Mouse (Mus musculus) kidney, embryonic 15.5 days (tissue): ENCODE measurements at regions not wholly inside any gene's neighbourhood (a gene's known extent, or its start where the extent isn't known, plus 50 kb on each side); places are given as distances from the start of the nearest gene placed in this dataset.

Experiments used
- ATAC-seq: fragments of 200-750 bp; cut with Nextera tagmentation; replicated peaks from 2 replicates; pipeline ENCODE4 v1.8.0; 2017; ENCODE audit warnings: moderate TSS enrichment; ENCODE audit not compliant: low FRiP score
- H3K27ac ChIP-seq: fragments of 300-500 bp; sonication (generic); 2 replicates; pipeline ENCODE4 v1.5.1; 2015; ENCODE audit warnings: mild to moderate bottlenecking, inconsistent platforms
- H3K27me3 ChIP-seq: fragments of 300-500 bp; sonication (generic); 2 replicates; pipeline ENCODE4 v1.6.1; 2015; ENCODE audit warnings: inconsistent platforms
- H3K36me3 ChIP-seq: fragments of 300-500 bp; sonication (generic); 2 replicates; pipeline ENCODE4 v1.6.1; 2015; ENCODE audit warnings: inconsistent platforms
- H3K4me1 ChIP-seq: fragments of 300-500 bp; sonication (generic); 2 replicates; pipeline ENCODE4 v1.6.1; 2015; ENCODE audit warnings: inconsistent platforms
- H3K4me2 ChIP-seq: fragments of 300-500 bp; sonication (generic); 2 replicates; pipeline ENCODE4 v1.6.1; 2015; ENCODE audit warnings: moderate library complexity, mild to moderate bottlenecking, inconsistent platforms
- H3K4me3 ChIP-seq: fragments of 300-500 bp; sonication (generic); replicated peaks from 2 replicates; pipeline ENCODE4 v1.5.1; 2015; ENCODE audit warnings: mild to moderate bottlenecking, inconsistent platforms
- H3K9ac ChIP-seq: fragments of 300-500 bp; sonication (generic); 2 replicates; pipeline ENCODE4 v1.6.1; 2015; ENCODE audit warnings: mild to moderate bottlenecking, inconsistent platforms
- H3K9me3 ChIP-seq: fragments of 300-500 bp; sonication (generic); replicated peaks from 2 replicates; pipeline ENCODE4 v1.6.1; 2016; ENCODE audit warnings: inconsistent platforms
- WGBS: fragments of 180-500 bp; shearing (Covaris S2); methylation state at CpG from one replicate; pipeline ENCODE4 v1.1.7; 2015; ENCODE audit warnings: mixed read lengths; 5-methylcytosine and 5-hydroxymethylcytosine counted together

DNA sequence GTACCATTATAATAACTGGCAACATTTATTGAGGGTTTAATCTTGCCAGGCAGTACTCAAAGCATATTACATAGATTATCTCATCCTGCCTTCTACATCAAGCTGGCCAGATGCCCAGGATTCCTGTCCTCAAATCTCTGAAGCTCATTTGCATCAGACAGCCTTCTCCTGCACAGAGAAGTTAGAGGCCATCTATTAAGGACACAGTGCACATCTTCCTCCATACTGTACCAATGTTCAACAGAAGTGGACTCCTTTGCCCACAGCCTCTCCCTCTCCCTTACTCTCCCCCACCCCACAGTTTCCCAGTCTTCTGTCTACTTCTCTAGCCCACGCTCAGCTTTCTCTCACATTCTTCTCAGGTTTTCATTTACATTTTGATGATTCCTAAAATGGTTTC lies 277.3 kb upstream of the Zfp637 start:
- peaks cover 13% of the 10 kb centered on the region for H3K4me1 ChIP-seq
- ATAC-seq: no peak

GRCm38 (mm10) chr6:117566786-117567185 lies 274.2 kb upstream of the Zfp637 start:
- no peak for ATAC-seq
- Histone ChIP-seq H3K9me3 (no peaks in the 10 kb centered on the region), H3K4me3 (no peak overlapping the region), H3K27me3 (0 out of 2 replicates have a peak, but pooled peaks cover 2% of the 10 kb centered on the region), H3K36me3 (no peaks in the 10 kb centered on the region), H3K4me1 (peaks cover 24% of the 10 kb centered on the region), H3K4me2 (no peak overlapping the region), H3K9ac (no peak overlapping the region), H3K27ac (no peak overlapping the region)
- WGBS: 22% methylated on average over 6 of the region's 6 CpGs

More for the DNA sequence above, 277.3 kb upstream of the Zfp637 start:
- Histone ChIP-seq H3K4me2 (no peak overlapping the region), H3K4me3 (no peak overlapping the region), H3K27ac (no peak overlapping the region), H3K27me3 (peaks cover 13% of the 10 kb centered on the region), H3K9me3 (no peaks in the 10 kb centered on the region), H3K36me3 (no peaks in the 10 kb centered on the region), H3K9ac (no peak overlapping the region)
- WGBS: 91% methylated on average over 1 of the region's 1 CpGs

GRCm38 (mm10) chr6:117567691-117568090 lies 273.3 kb upstream of the Zfp637 start:
- Histone ChIP-seq H3K9me3 (no peaks in the 10 kb centered on the region), H3K36me3 (no peaks in the 10 kb centered on the region), H3K27me3 (0 out of 2 replicates have a peak, but pooled peaks cover 1% of the 10 kb centered on the region), H3K9ac (no peak overlapping the region), H3K4me2 (no peak overlapping the region), H3K27ac (no peak overlapping the region), H3K4me1 (peaks cover 27% of the 10 kb centered on the region), H3K4me3 (no peak overlapping the region)
- 81% methylated on average over 5 of the region's 5 CpGs for WGBS
- no peak for ATAC-seq

- Histone ChIP-seq H3K36me3 (no peaks in the 10 kb centered on the region), H3K4me3 (no peak overlapping the region), H3K9ac (no peak overlapping the region), H3K4me1 (peaks cover 30% of the 10 kb centered on the region), H3K27ac (no peak overlapping the region), H3K4me2 (no peak overlapping the region), H3K27me3 (peaks cover 4% of the 10 kb centered on the region; the same call in 1 of the 2 replicates), H3K9me3 (no peaks in the 10 kb centered on the region)
- 75% methylated on average over 11 of the region's 11 CpGs for whole genome bisulfite sequencing
- no peak for ATAC-seq
These were observed 271.2 kb upstream of the Zfp637 start for GRCm38 (mm10) chr6:117569576-117570326.

DNA sequence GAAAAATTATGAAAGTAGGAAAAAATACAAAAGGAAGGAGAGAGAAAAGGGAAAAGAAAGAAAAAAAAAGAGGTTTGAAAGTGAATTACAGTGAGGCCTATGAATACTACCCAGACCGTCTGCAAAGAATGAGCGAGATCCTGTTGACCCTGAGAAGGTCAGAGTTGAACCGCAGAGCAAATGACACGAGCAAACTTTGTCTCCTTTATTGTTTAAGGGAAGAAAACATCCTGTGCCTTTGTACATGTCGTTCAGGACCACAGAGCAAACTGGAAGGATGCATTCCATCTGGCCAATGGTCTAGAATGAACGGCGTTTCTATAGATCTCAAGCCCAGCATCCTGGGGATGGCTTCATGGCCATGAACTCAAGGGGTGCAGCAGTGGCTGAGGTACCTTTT lies 270.6 kb upstream of the Zfp637 start:
- Histone ChIP-seq H3K4me3 (no peak overlapping the region), H3K4me1 (peaks cover 30% of the 10 kb centered on the region), H3K27ac (no peak overlapping the region), H3K36me3 (no peaks in the 10 kb centered on the region), H3K4me2 (no peak overlapping the region), H3K9ac (no peak overlapping the region), H3K27me3 (peaks cover 4% of the 10 kb centered on the region; the same call in 1 of the 2 replicates), H3K9me3 (no peaks in the 10 kb centered on the region)
- no peak for ATAC-seq
- WGBS: 27% methylated on average over 7 of the region's 7 CpGs

- Histone ChIP-seq H3K4me2 (no peak overlapping the region), H3K27me3 (peaks cover 4% of the 10 kb centered on the region; the same call in 1 of the 2 replicates), H3K4me3 (no peak overlapping the region), H3K4me1 (peaks cover 28% of the 10 kb centered on the region), H3K27ac (no peak overlapping the region), H3K9ac (no peak overlapping the region), H3K9me3 (no peaks in the 10 kb centered on the region), H3K36me3 (no peaks in the 10 kb centered on the region)
- 87% methylated on average over 4 of the region's 4 CpGs for WGBS
- ATAC-seq: no peak
These were observed 270.2 kb upstream of the Zfp637 start for GRCm38 (mm10) chr6:117570791-117571190.

GRCm38 (mm10) chr6:117572006-117572405 lies 269.0 kb upstream of the Zfp637 start:
- H3K9ac ChIP-seq: no peak overlapping the region
- no peak overlapping the region for H3K4me3 ChIP-seq
- ATAC-seq: no peak
- WGBS: 88% methylated on average over 14 of the region's 14 CpGs
- H3K27me3 ChIP-seq: peaks cover 4% of the 10 kb centered on the region; the same call in 1 of the 2 replicates
- H3K4me1 ChIP-seq: peaks cover 17% of the 10 kb centered on the region
- H3K4me2 ChIP-seq: no peak overlapping the region
- no peaks in the 10 kb centered on the region for H3K36me3 ChIP-seq
- H3K9me3 ChIP-seq: no peaks in the 10 kb centered on the region
- no peak overlapping the region for H3K27ac ChIP-seq

DNA sequence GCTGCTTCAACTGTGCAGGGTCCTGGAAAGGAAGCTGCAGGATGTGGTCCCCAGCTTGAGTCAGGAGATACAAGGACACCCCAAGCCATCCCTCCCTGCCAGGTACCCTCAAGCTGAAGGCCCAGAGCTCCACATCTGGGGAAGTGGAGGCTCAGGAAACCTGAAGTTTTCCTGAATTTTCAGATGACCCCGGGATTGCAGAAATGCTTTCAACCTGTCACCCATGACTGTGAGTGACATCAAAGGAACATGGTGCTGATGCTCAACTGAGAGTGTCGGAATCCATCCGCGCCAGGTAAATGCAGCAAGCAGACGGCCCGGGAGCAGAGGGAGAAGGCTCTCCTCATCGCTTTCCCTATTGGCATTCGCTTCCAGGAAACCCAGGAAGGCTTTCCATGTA lies 267.6 kb upstream of the Zfp637 start:
- Histone ChIP-seq H3K9me3 (no peaks in the 10 kb centered on the region), H3K4me3 (no peak overlapping the region), H3K4me1 (peaks cover 17% of the 10 kb centered on the region), H3K36me3 (no peaks in the 10 kb centered on the region), H3K9ac (no peak overlapping the region), H3K4me2 (no peak overlapping the region), H3K27ac (no peak overlapping the region), H3K27me3 (peaks cover 4% of the 10 kb centered on the region; the same call in 1 of the 2 replicates)
- ATAC-seq: no peak
- WGBS: 93% methylated on average over 8 of the region's 8 CpGs

DNA sequence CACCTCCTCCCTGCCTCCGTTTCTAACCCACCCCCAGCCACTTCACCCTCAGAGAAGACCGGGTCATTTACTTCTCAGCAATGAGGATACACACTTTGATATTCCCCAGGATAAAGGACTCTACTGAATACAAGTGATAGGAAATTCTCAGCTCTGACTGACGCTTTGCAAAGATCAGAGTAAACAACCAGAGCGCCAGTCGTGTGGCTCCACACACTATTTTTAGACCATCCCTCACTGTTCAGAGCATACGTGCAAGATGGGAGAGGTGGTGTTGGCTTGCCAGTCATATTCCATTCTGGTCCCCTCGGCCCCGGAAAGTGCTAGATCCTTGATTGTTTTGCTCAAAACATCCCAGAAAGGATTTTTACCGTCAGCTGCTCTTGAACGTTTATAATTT lies 266.8 kb upstream of the Zfp637 start:
- no peak overlapping the region for H3K4me3 ChIP-seq
- H3K36me3 ChIP-seq: no peaks in the 10 kb centered on the region
- 75% methylated on average over 10 of the region's 10 CpGs for WGBS
- no peak overlapping the region for H3K9ac ChIP-seq
- H3K9me3 ChIP-seq: no peaks in the 10 kb centered on the region
- no peak for ATAC-seq
- peaks cover 4% of the 10 kb centered on the region; the same call in 1 of the 2 replicates for H3K27me3 ChIP-seq
- no peak overlapping the region for H3K4me2 ChIP-seq
- H3K4me1 ChIP-seq: peaks cover 17% of the 10 kb centered on the region
- no peak overlapping the region for H3K27ac ChIP-seq

- H3K9me3 ChIP-seq: no peaks in the 10 kb centered on the region
- H3K4me2 ChIP-seq: no peak overlapping the region
- H3K4me3 ChIP-seq: no peak overlapping the region
- no peaks in the 10 kb centered on the region for H3K36me3 ChIP-seq
- H3K9ac ChIP-seq: no peak overlapping the region
- no peak for ATAC-seq
- H3K27ac ChIP-seq: no peak overlapping the region
- 76% methylated on average over 5 of the region's 5 CpGs for WGBS
- peaks cover 12% of the 10 kb centered on the region; the same call in 1 of the 2 replicates for H3K4me1 ChIP-seq
- H3K27me3 ChIP-seq: peaks cover 4% of the 10 kb centered on the region; the same call in 1 of the 2 replicates
These were observed 265.9 kb upstream of the Zfp637 start for GRCm38 (mm10) chr6:117575057-117575456.

DNA sequence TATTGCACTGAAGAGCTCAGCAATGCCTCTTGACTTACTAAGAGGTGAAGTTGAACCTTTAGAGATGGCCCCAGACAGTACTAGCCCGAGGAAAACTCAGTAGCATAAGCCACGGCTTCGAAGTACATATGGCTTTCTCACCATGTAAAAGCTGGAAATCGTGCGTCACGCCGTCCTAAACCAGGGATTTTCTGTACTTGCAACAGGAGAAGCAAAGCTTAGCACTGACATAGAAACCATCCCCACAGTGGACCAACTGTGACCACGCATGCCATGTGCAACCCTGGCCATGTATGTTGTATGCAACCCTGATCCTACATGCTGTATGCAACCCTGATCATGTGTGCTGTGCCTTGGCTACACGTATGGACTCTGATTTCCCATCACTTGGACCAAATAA lies 265.0 kb upstream of the Zfp637 start:
- H3K4me1 ChIP-seq: 0 out of 2 replicates have a peak, but pooled peaks cover 6% of the 10 kb centered on the region
- no peaks in the 10 kb centered on the region for H3K36me3 ChIP-seq
- ATAC-seq: no peak
- no peak overlapping the region for H3K9ac ChIP-seq
- 93% methylated on average over 9 of the region's 9 CpGs for WGBS
- H3K27ac ChIP-seq: no peak overlapping the region
- no peak overlapping the region for H3K4me2 ChIP-seq
- H3K9me3 ChIP-seq: no peaks in the 10 kb centered on the region
- no peak overlapping the region for H3K4me3 ChIP-seq
- H3K27me3 ChIP-seq: peaks cover 4% of the 10 kb centered on the region; the same call in 1 of the 2 replicates

- H3K4me1 ChIP-seq: 0 out of 2 replicates have a peak, but pooled peaks cover 1% of the 10 kb centered on the region
- H3K9me3 ChIP-seq: no peaks in the 10 kb centered on the region
- H3K27me3 ChIP-seq: peaks cover 4% of the 10 kb centered on the region; the same call in 1 of the 2 replicates
- H3K4me3 ChIP-seq: no peak overlapping the region
- WGBS: 77% methylated on average over 10 of the region's 10 CpGs
- no peak overlapping the region for H3K27ac ChIP-seq
- no peaks in the 10 kb centered on the region for H3K36me3 ChIP-seq
- ATAC-seq: no peak
- no peak overlapping the region for H3K4me2 ChIP-seq
- H3K9ac ChIP-seq: no peak overlapping the region
These were observed 263.1 kb upstream of the Zfp637 start for GRCm38 (mm10) chr6:117577539-117578521.
